Mouse (Mus musculus) cortical plate, adult 2 months (tissue): ENCODE results near the gene Olfr1208.

Source experiments
- CTCF ChIP-seq: fragments of 200-500 bp; IDR thresholded peaks from 2 replicates; pipeline ENCODE4 v1.5.1; 2011; ENCODE audit warnings: mild to moderate bottlenecking, control low read depth, low read length; ENCODE audit not compliant: insufficient read depth; ENCODE audit errors: extremely low read depth
- POLR2A ChIP-seq: fragments of 200-500 bp; IDR thresholded peaks from 2 replicates; pipeline ENCODE4 v1.6.1; 2011; ENCODE audit warnings: mild to moderate bottlenecking, low read length, control low read depth; ENCODE audit not compliant: insufficient read depth; ENCODE audit errors: extremely low read depth

- TF ChIP-seq CTCF, result no peak
- TF ChIP-seq POLR2A, result no peak
Measured at GRCm38 (mm10) chr2:88915057-88915456, 12.9 kb upstream of the Olfr1208 start, which contains the start of gene Olfr1209.
